Mouse (Mus musculus): ENCODE data around the gene Disc1.

DNA sequence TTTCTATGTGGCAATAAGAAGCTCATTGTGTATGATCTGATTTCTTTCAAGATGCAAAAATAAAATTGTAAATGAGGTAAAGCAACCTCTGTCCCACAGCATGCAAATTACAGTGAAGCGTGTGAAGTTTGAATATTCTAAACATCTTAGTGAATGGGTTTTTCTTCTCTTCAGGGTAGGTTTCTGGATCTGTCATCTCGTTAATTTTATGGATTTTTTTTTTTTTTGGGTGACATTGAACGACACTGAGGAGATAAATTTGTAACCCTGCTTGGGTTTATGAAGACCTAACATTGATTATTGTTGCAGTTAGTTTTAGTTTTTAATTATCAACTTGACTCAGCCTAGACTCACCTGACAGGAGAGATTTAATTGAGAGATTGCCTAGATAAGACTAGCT lies 43.1 kb downstream of the Disc1 start:
- TF ChIP-seq CTCF (IDR thresholded peaks at IDR 0.05; ENCODE audit: low read depth) = no peak
- TF ChIP-seq EP300 (IDR thresholded peaks at IDR 0.05; ENCODE audit: low read depth) = no peak

Data from liver, postnatal 0 days (tissue).